Mouse (Mus musculus) megakaryocyte, embryonic 14.5 days (primary cell): ENCODE results near the gene Apobec3. TPM values are rescaled to one million over a fixed set of nuclear protein-coding genes. Genes with fewer than 3 reads are reported as not detected.

ENCODE experiments used
- H3K27me3 ChIP-seq: replicated peaks from 2 replicates; pipeline ENCODE3; 2012; ENCODE audit warnings: inconsistent platforms
- H3K36me3 ChIP-seq: replicated peaks from 2 replicates; pipeline ENCODE3; 2012; ENCODE audit warnings: low read length, inconsistent platforms, mixed read lengths
- H3K4me1 ChIP-seq: 2 replicates; pipeline ENCODE4 v1.6.1; 2012; ENCODE audit warnings: inconsistent platforms
- H3K4me3 ChIP-seq: replicated peaks from 2 replicates; pipeline ENCODE3; 2012; ENCODE audit warnings: moderate library complexity, mild to moderate bottlenecking, inconsistent platforms
- H3K9me3 ChIP-seq: 2 replicates; pipeline ENCODE4 v1.6.1; 2012; ENCODE audit warnings: inconsistent platforms
- FLI1 ChIP-seq: IDR thresholded peaks from 2 replicates; pipeline ENCODE4 v1.6.1; 2012; ENCODE audit warnings: low read length, inconsistent platforms, mixed read lengths
- GATA1 ChIP-seq: IDR thresholded peaks from 3 replicates; pipeline ENCODE4 v1.6.1; 2012; ENCODE audit warnings: mixed read lengths, low read length, inconsistent platforms, borderline replicate concordance
- polyA plus RNA-seq: library from polyadenylated mRNA; stranded (reverse); fragments of >175 nt; gene quantifications from 2 replicates; pipeline ENCODE4 v1.2.3, GENCODE M21; 2012; ENCODE audit warnings: low replicate concordance; ENCODE audit not compliant: insufficient read depth

The Apobec3 gene
- polyA plus RNA-seq, 1 experiment = 1.1 TPM

GRCm38 (mm10) chr15:79962661-79963060 lies 71.2 kb downstream of the Apobec3 start:
- no peak for TF ChIP-seq FLI1
- TF ChIP-seq GATA1 = no peak
- no peaks in the 10 kb centered on the region for H3K36me3 ChIP-seq

DNA sequence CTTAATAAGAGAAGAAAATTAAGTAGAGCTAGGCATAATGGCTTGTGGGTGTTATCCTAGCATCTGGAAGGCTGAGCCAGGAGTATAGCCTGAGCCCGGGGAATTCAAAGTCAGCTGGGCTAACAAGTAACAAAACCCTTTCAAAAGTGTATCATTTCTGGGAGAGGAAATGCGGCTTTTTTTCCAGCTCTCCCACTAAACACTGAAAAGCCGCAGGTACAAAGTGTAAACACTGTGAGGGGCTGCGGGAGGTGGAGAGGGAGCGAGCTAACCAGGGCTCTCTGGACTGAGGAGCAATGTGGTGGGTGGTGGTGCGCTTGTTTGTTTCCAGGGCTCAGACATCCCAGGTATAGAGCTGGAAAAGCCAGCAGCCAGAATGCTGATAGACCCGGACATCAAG lies 72.9 kb downstream of the Apobec3 start:
- Histone ChIP-seq H3K9me3 (no peaks in the 10 kb centered on the region), H3K36me3 (no peaks in the 10 kb centered on the region), H3K4me1 (peaks cover 37% of the 10 kb centered on the region), H3K4me3 (no peak overlapping the region), H3K27me3 (peaks cover 2% of the 10 kb centered on the region)
- TF ChIP-seq FLI1 = no peak
- TF ChIP-seq GATA1 = no peak

More at GRCm38 (mm10) chr15:79962661-79963060, 71.2 kb downstream of the Apobec3 start:
- H3K9me3 ChIP-seq = no peaks in the 10 kb centered on the region
- H3K27me3 ChIP-seq = peaks cover 2% of the 10 kb centered on the region
- H3K4me1 ChIP-seq = peaks cover 40% of the 10 kb centered on the region
- no peak overlapping the region for H3K4me3 ChIP-seq

Other genes with a start within 250 kb of the Apobec3 start
- 0.38 and 2.9 TPM in 2 replicates for gene Fam227a, start 232.7 kb upstream of the Apobec3 start, polyA plus RNA-seq
- gene Cby1, start 232.5 kb upstream of the Apobec3 start, polyA plus RNA-seq = 122 and 127 TPM in 2 replicates
- gene Tomm22, start 220.8 kb upstream of the Apobec3 start, polyA plus RNA-seq = 60.9 and 120 TPM in 2 replicates
- gene Josd1, start 203.7 kb upstream of the Apobec3 start, polyA plus RNA-seq = 5.4 and 16.7 TPM in 2 replicates
- 42.4 and 70.4 TPM in 2 replicates for gene Gtpbp1, start 200.8 kb upstream of the Apobec3 start, polyA plus RNA-seq
- gene Sun2, start 149.1 kb upstream of the Apobec3 start, polyA plus RNA-seq = 27.2 and 34.9 TPM in 2 replicates
- 23.4 and 30.0 TPM in 2 replicates for gene Dnal4, start 113.8 kb upstream of the Apobec3 start, polyA plus RNA-seq
- gene Nptxr, start 86.9 kb upstream of the Apobec3 start, polyA plus RNA-seq = 0.03 TPM in 1 of 2 replicates, not detected in the other
- gene Npcd, start 57.4 kb upstream of the Apobec3 start, polyA plus RNA-seq = 0.09 TPM in 1 of 2 replicates, not detected in the other
- gene Cbx6, start 57.0 kb upstream of the Apobec3 start, polyA plus RNA-seq = 17.1 and 24.0 TPM in 2 replicates
- gene Cbx7, start 79.5 kb downstream of the Apobec3 start, polyA plus RNA-seq = 2.2 and 5.7 TPM in 2 replicates
- 107 and 125 TPM in 2 replicates for gene Pdgfb, start 123.3 kb downstream of the Apobec3 start, polyA plus RNA-seq
- gene Syngr1, start 199.7 kb downstream of the Apobec3 start, polyA plus RNA-seq = 113 and 163 TPM in 2 replicates
- 145 and 190 TPM in 2 replicates for gene Rpl3, start 200.2 kb downstream of the Apobec3 start, polyA plus RNA-seq
- gene Tab1, start 241.5 kb downstream of the Apobec3 start, polyA plus RNA-seq = 9.9 and 10.9 TPM in 2 replicates